Mouse (Mus musculus) lung, adult 2 months (tissue): ENCODE results near the gene Gbp4.

Experiments used
- CTCF ChIP-seq: fragments of 200-500 bp; IDR thresholded peaks from 2 replicates; pipeline ENCODE4 v1.5.1; 2011; ENCODE audit warnings: mild to moderate bottlenecking, low read length, control low read depth; ENCODE audit not compliant: insufficient read depth
- POLR2A ChIP-seq: fragments of 200-500 bp; IDR thresholded peaks from 2 replicates; pipeline ENCODE4 v1.6.1; 2011; ENCODE audit warnings: low read depth, mild to moderate bottlenecking, control low read depth, low read length, borderline replicate concordance; ENCODE audit errors: extremely low read depth

DNA sequence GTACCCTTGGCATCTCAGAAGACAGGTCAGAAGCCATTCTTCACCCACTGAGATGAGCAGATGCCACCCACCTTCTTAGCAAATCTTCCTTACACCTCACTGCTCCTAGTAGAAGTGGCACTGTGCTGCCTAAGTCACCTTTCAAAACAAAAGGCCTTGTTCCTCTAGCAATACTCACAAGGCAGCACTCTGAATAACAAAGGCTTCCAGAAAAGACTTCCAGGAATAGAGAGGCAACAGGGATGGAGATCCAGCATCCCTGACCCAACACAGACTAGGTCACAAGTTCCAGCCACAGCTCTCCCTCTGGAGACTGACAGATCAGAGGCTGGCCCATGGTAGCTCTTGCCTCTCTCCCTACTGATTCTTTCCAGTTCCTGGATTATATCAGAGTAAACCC, 42.1 kb upstream of the Gbp4 start:
- TF ChIP-seq CTCF: no peak
- no peak for TF ChIP-seq POLR2A
